Mouse (Mus musculus): ENCODE data around the gene Gm9821. TPM values are rescaled to one million over a fixed set of nuclear protein-coding genes. Genes with fewer than 3 reads are reported as not detected.

Gm9821 gene
- polyA plus RNA-seq, 1 experiment from 2014 or later = 1.1 TPM

- under 1% methylated on average over 64 of the region's 64 CpGs for WGBS
- H3K4me1 ChIP-seq (ENCODE audit: insufficient read depth) = peaks cover 7% of the 10 kb centered on the region
- no peak overlapping the region for H3K27ac ChIP-seq (ENCODE audit: low read depth)
- ATAC-seq (ENCODE audit: insufficient read depth) (peak; percentile 58), DNase-seq (peak; percentile 79)
- peaks cover 47% of the 10 kb centered on the region for H3K27me3 ChIP-seq (ENCODE audit: insufficient read depth, low read length)
- H3K36me3 ChIP-seq (ENCODE audit: insufficient read depth) = peaks cover 9% of the 10 kb centered on the region; the same call in 1 of the 2 replicates
- H3K4me3 ChIP-seq (ENCODE audit: low read depth, low read length) = peak overlapping the region; percentile 54
- H3K9me3 ChIP-seq (ENCODE audit: low read depth, low read length) = no peaks in the 10 kb centered on the region
- H3K4me2 ChIP-seq = peak overlapping the region; percentile 96
- peak; percentile 71 for TF ChIP-seq CTCF (IDR thresholded peaks at IDR 0.05; ENCODE audit: low read depth)
- H3K9ac ChIP-seq = peak overlapping the region; percentile 29; the same call in 1 of the 2 replicates
Observed at GRCm38 (mm10) chr2:91921790-91922570, 23.5 kb upstream of the Gm9821 start.

DNA sequence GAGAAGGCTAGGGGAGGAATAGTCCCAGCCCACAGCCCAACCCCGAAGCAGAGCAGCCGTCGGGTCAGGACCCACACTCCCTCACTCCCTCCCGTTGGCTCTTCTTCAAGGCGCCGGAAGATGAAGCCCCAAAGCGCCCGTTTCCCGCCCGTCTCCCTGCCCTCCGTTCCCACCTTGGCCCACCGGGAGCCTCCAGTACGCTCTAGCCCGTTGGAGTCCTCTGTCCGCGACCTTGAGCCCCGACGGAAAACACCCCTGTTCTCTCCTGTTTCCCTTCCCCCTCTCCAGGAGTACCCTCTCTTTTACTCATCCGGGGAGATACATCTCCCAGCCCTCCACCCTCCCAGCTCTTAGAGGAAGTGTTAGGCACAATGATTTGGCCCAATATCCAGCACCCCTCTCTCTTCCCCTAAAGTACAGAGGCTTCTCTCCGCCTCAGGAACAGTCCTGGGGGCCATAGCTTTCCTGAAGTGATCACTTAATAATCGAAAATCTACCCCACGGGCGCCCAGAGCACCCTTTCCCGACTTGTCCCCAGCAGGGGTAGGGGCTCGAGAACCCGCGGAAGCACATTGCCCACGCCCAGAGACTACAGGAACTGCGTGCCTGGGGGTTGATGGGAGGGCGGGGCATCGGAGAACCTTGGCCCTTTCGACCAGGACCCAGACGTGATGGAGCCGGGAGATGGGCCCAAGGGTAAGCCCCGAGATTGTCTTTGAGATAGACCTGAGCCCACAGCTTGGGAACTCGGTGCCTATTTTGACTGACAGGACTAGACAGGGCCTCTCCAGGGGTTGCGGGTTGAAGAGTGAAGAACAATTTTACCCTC is 22.7 kb upstream of the Gm9821 start:
- peaks cover 5% of the 10 kb centered on the region; the same call in 1 of the 2 replicates for H3K36me3 ChIP-seq (ENCODE audit: insufficient read depth)
- H3K4me1 ChIP-seq (ENCODE audit: insufficient read depth) = peaks cover 7% of the 10 kb centered on the region
- H3K9me3 ChIP-seq (ENCODE audit: low read depth, low read length) = no peaks in the 10 kb centered on the region
- no peak for ATAC-seq (ENCODE audit: insufficient read depth)
- no peak for DNase-seq
- TF ChIP-seq CTCF (IDR thresholded peaks at IDR 0.05; ENCODE audit: low read depth) = no peak
- H3K27me3 ChIP-seq (ENCODE audit: insufficient read depth, low read length) = peaks cover 47% of the 10 kb centered on the region
- peak overlapping the region; percentile 54 for H3K4me3 ChIP-seq (ENCODE audit: low read depth, low read length)
- peak overlapping the region; percentile 96 for H3K4me2 ChIP-seq
- no peak overlapping the region; the same call in 1 of the 2 replicates for H3K9ac ChIP-seq
- WGBS = 2% methylated on average over 37 of the region's 37 CpGs
- H3K27ac ChIP-seq (ENCODE audit: low read depth) = no peak overlapping the region

GRCm38 (mm10) chr2:91923415-91924337 is 21.8 kb upstream of the Gm9821 start:
- no peak for ATAC-seq (ENCODE audit: insufficient read depth)
- H3K27me3 ChIP-seq (ENCODE audit: insufficient read depth, low read length) = peaks cover 47% of the 10 kb centered on the region

DNA sequence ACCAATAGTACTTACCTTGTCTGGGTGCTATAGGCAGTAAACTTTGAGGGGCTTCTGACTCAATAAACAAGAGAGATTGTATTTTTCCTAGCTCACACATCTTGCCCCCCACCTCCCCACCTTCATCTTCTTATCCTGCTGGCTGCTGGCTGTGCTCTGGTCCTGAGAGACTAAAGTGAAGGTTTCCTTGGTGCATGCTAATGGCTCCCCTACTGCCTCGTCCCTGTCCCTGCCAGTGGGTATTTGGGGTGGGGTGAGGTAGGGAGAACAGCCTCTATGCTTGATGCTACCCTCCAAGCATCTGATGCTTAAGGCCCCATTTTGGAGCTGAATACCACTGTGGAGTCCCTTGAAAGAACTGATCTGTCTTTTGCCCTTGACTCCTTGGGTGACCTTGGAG is 20.8 kb upstream of the Gm9821 start:
- TF ChIP-seq CTCF (IDR thresholded peaks at IDR 0.05; ENCODE audit: low read depth) = no peak
- Histone ChIP-seq H3K27ac (ENCODE audit: low read depth) (no peak overlapping the region), H3K4me2 (no peak overlapping the region), H3K4me1 (ENCODE audit: insufficient read depth) (peaks cover 7% of the 10 kb centered on the region), H3K9ac (no peak overlapping the region), H3K36me3 (ENCODE audit: insufficient read depth) (0 out of 2 replicates have a peak, but pooled peaks cover 9% of the 10 kb centered on the region), H3K4me3 (ENCODE audit: low read depth, low read length) (no peak overlapping the region), H3K27me3 (ENCODE audit: insufficient read depth, low read length) (peaks cover 47% of the 10 kb centered on the region), H3K9me3 (ENCODE audit: low read depth, low read length) (no peaks in the 10 kb centered on the region)
- DNase-seq = no peak
- no peak for ATAC-seq (ENCODE audit: insufficient read depth)
- 64% methylated on average over 1 of the region's 1 CpGs for WGBS

More at GRCm38 (mm10) chr2:91923415-91924337, 21.8 kb upstream of the Gm9821 start:
- peaks cover 7% of the 10 kb centered on the region for H3K4me1 ChIP-seq (ENCODE audit: insufficient read depth)
- TF ChIP-seq CTCF (IDR thresholded peaks at IDR 0.05; ENCODE audit: low read depth) = peak; percentile 83
- WGBS = 5% methylated on average over 54 of the region's 54 CpGs
- no peaks in the 10 kb centered on the region for H3K9me3 ChIP-seq (ENCODE audit: low read depth, low read length)
- DNase-seq = peak; percentile 88
- peak overlapping the region; percentile 96 for H3K4me2 ChIP-seq
- H3K9ac ChIP-seq = no peak overlapping the region
- peak overlapping the region; percentile 54 for H3K4me3 ChIP-seq (ENCODE audit: low read depth, low read length)
- H3K27ac ChIP-seq (ENCODE audit: low read depth) = no peak overlapping the region
- 0 out of 2 replicates have a peak, but pooled peaks cover 4% of the 10 kb centered on the region for H3K36me3 ChIP-seq (ENCODE audit: insufficient read depth)

- Histone ChIP-seq H3K9ac (no peak overlapping the region), H3K27me3 (ENCODE audit: insufficient read depth, low read length) (peaks cover 46% of the 10 kb centered on the region), H3K36me3 (ENCODE audit: insufficient read depth) (0 out of 2 replicates have a peak, but pooled peaks cover 11% of the 10 kb centered on the region), H3K4me3 (ENCODE audit: low read depth, low read length) (no peak overlapping the region), H3K9me3 (ENCODE audit: low read depth, low read length) (no peaks in the 10 kb centered on the region), H3K4me2 (no peak overlapping the region), H3K27ac (ENCODE audit: low read depth) (no peak overlapping the region), H3K4me1 (ENCODE audit: insufficient read depth) (peaks cover 7% of the 10 kb centered on the region)
- 76% methylated on average over 15 of the region's 15 CpGs for WGBS
- TF ChIP-seq CTCF (IDR thresholded peaks at IDR 0.05; ENCODE audit: low read depth) = no peak
- no peak for DNase-seq
- no peak for ATAC-seq (ENCODE audit: insufficient read depth)
Observed at GRCm38 (mm10) chr2:91925442-91925841, 20.1 kb upstream of the Gm9821 start.

- no peak for DNase-seq
- no peaks in the 10 kb centered on the region for H3K9me3 ChIP-seq (ENCODE audit: low read depth, low read length)
- H3K4me2 ChIP-seq = peak within 1 kb of the TSS; percentile 40; the same call in 1 of the 2 replicates
- ATAC-seq (ENCODE audit: insufficient read depth) = no peak
- H3K27ac ChIP-seq (ENCODE audit: low read depth) = no peak within 1 kb of the TSS
- TF ChIP-seq CTCF (IDR thresholded peaks at IDR 0.05; ENCODE audit: low read depth) = no peak
- 0 out of 2 replicates have a peak, but pooled peaks cover 11% of the 10 kb centered on the region for H3K36me3 ChIP-seq (ENCODE audit: insufficient read depth)
- H3K27me3 ChIP-seq (ENCODE audit: insufficient read depth, low read length) = peaks cover 31% of the 10 kb centered on the region
- peaks cover 7% of the 10 kb centered on the region for H3K4me1 ChIP-seq (ENCODE audit: insufficient read depth)
- H3K4me3 ChIP-seq (ENCODE audit: low read depth, low read length) = peak within 1 kb of the TSS; percentile 3; the same call in 1 of the 2 replicates
- WGBS = 77% methylated on average over 3 of the region's 3 CpGs
- H3K9ac ChIP-seq = no peak within 1 kb of the TSS
Observed at GRCm38 (mm10) chr2:91926949-91927348, 18.6 kb upstream of the Gm9821 start, which contains the start of gene Chrm4. TSS of gene Chrm4 (plus strand) at chr2:91927249.
